Comparison of ENCODE assay signal across 8 mouse cellular contexts in genomic region chr12:112675245-112676035, GRCm38 (mm10). TPM values are rescaled to one million over a fixed set of nuclear protein-coding genes. Genes with fewer than 3 reads are reported as not detected.
DNase-seq lines count a peak whose midpoint lies in the region; ATAC-seq and TF ChIP-seq lines count a peak whose summit lies in the region.

No protein-coding gene starts in this region.

- H3K27me3 ChIP-seq in Patski: no peaks in the 10 kb centered on the region
- H3K27me3 ChIP-seq in hindbrain, embryonic 12.5 days: peaks cover 34% of the 10 kb centered on the region

- 17% methylated on average over 18 of the region's 18 CpGs for WGBS in hindbrain, embryonic 12.5 days

- DNase-seq in Patski (ENCODE audit: low read depth, low spot score): no peak
- DNase-seq in cerebellum, adult 9-10 months: peak; percentile 88
- peak; percentile 49 to 81 for DNase-seq in frontal cortex, postnatal 10 days (ENCODE audit: low spot score in 2 of 2)
- peak; percentile 65 to 67 for DNase-seq in layer of hippocampus, postnatal 36 days
- DNase-seq in lung, postnatal 4 days: peak; percentile 83 to 92
- peak; percentile 82 for DNase-seq in right cerebral cortex, adult 18-20 months
- DNase-seq in urinary bladder, postnatal 25 days (ENCODE audit: low spot score): peak; percentile 85

- peaks cover 9% of the 10 kb centered on the region for H3K36me3 ChIP-seq in hindbrain, embryonic 12.5 days

- peak overlapping the region; percentile 99 for H3K4me3 ChIP-seq in hindbrain, embryonic 12.5 days

- in situ Hi-C loops in Patski (cut with MboI; ENCODE audit: low pct_unique_long_range_greater_than_20kb): no loop called here

- H3K4me2 ChIP-seq in hindbrain, embryonic 12.5 days (replicated peaks): peak overlapping the region; percentile 91

- POLR2A ChIA-PET in Patski (lab: Charles Lee): interaction anchor here (0.6 to 0.8 kb wide), 4 partner anchors 17 to 523 kb away, joined by 3 to 7 read pairs (median 3); no protein-coding TSS in a partner anchor

- CTCF ChIA-PET in Patski (lab: Charles Lee): interaction anchor here (0.8 to 1.4 kb wide), 6 partner anchors 8 to 32 kb away, joined by 3 to 4 read pairs (median 3); no protein-coding TSS in a partner anchor

- H3K4me1 ChIP-seq in hindbrain, embryonic 12.5 days: peaks cover 60% of the 10 kb centered on the region

- no peaks in the 10 kb centered on the region for H3K9me3 ChIP-seq in hindbrain, embryonic 12.5 days (replicated peaks)

- peak overlapping the region; percentile 96 for H3K27ac ChIP-seq in hindbrain, embryonic 12.5 days

- 0 out of 2 replicates have a peak overlapping the region, but pooled peaks have one; percentile 100 for H3K9ac ChIP-seq in hindbrain, embryonic 12.5 days

- ATAC-seq in Patski: peak; percentile 33
- peak; percentile 40 for ATAC-seq in hindbrain, embryonic 12.5 days (ENCODE audit: low FRiP score)

- TF ChIP-seq CTCF in Patski (IDR thresholded peaks at IDR 0.05): no peak

RNA-seq across cellular contexts. Expression of gene Akt1, which starts 0.8 kb away (rescaled TPM):
- polyA plus RNA-seq in Patski (2021): 281 TPM
- 154 and 156 TPM in 2 replicates for polyA plus RNA-seq in hindbrain, embryonic 12.5 days (2016; fragmentation: Nextera tagmentation; extraction: Ambion mirVana)
- 100 to 1,000 TPM; 145 to 156 TPM for total RNA-seq in layer of hippocampus, postnatal 36 days (2021)

RNA-seq across cellular contexts. Expression of gene Zbtb42, which starts 3.2 kb away (rescaled TPM):
- polyA plus RNA-seq in Patski (2021): 4.7 TPM
- 5.8 and 7.5 TPM in 2 replicates for polyA plus RNA-seq in hindbrain, embryonic 12.5 days (2016; fragmentation: Nextera tagmentation; extraction: Ambion mirVana)
- under 1 TPM; 0.37 to 0.38 TPM for total RNA-seq in layer of hippocampus, postnatal 36 days (2021)

RNA-seq across cellular contexts. Expression of gene Siva1, which starts 31.0 kb away (rescaled TPM):
- 36.0 TPM for polyA plus RNA-seq in Patski (2021)
- polyA plus RNA-seq in hindbrain, embryonic 12.5 days (2016; fragmentation: Nextera tagmentation; extraction: Ambion mirVana): 100 and 124 TPM in 2 replicates
- total RNA-seq in layer of hippocampus, postnatal 36 days (2021): 10 to 100 TPM; 20.2 to 24.0 TPM

RNA-seq across cellular contexts. Expression of gene Cep170b, which starts 44.8 kb away (rescaled TPM):
- polyA plus RNA-seq in Patski (2021): 92.1 TPM
- 28.3 and 28.5 TPM in 2 replicates for polyA plus RNA-seq in hindbrain, embryonic 12.5 days (2016; fragmentation: Nextera tagmentation; extraction: Ambion mirVana)
- total RNA-seq in layer of hippocampus, postnatal 36 days (2021): 100 to 1,000 TPM; 171 to 189 TPM

RNA-seq across cellular contexts. Expression of gene Adssl1, which starts 55.6 kb away (rescaled TPM):
- 1.7 TPM for polyA plus RNA-seq in Patski (2021)
- 3.3 and 5.0 TPM in 2 replicates for polyA plus RNA-seq in hindbrain, embryonic 12.5 days (2016; fragmentation: Nextera tagmentation; extraction: Ambion mirVana)
- total RNA-seq in layer of hippocampus, postnatal 36 days (2021): 10 to 100 TPM; 11.9 to 12.6 TPM
